Mouse (Mus musculus) heart, postnatal 0 days (tissue): Measurements from ENCODE around the gene Fam107b.
"Not testable (repeated sequence)": the region's sequence is repeated elsewhere in the genome, so short reads cannot be mapped to it uniquely, and the experiment has no call there.

Source experiments
- CTCF ChIP-seq: IDR thresholded peaks from 2 replicates; pipeline ENCODE4 v1.5.1; 2016; ENCODE audit warnings: antibody characterized with exemption, control low read depth, low read depth
- EP300 ChIP-seq: IDR thresholded peaks from 2 replicates; pipeline ENCODE4 v1.6.1; 2016; ENCODE audit warnings: antibody characterized with exemption, low read depth

DNA sequence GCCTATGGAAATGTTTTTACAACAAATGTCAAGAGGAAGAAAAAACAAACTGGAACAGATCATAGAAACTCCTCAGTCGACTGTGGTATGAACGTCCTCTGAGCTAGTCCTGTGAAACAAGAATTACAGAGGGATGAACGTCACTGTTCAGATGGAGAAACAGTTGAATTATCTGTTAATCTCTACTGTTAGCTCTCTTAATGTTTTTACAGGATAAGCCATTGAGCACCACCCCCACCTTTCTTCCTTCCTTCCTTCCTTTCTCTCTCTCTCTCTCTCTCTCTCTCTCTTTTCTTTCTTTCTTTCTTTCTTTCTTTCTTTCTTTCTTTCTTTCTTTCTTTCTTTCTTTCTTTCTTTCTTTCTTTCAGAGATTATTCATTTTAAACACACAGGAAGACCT lies 135.0 kb downstream of the Fam107b start:
- not testable (repeated sequence) for TF ChIP-seq CTCF, EP300
